Mouse (Mus musculus) neural tube, embryonic 10.5 days (tissue): Measurements from ENCODE around the gene Arpp21.
A peak's percentile ranks its signal among the peaks of the same experiment; 100 is the strongest.

Experiments
- DNase-seq: peaks from one replicate; pipeline ENCODE4 v3.0.0-alpha.2; 2017; ENCODE audit warnings: low spot score; ENCODE audit errors: extremely low spot score

Arpp21 gene

GRCm38 (mm10) chr9:112231383-112231782 is 4.4 kb downstream of the Arpp21 start:
- no peak for DNase-seq

DNA sequence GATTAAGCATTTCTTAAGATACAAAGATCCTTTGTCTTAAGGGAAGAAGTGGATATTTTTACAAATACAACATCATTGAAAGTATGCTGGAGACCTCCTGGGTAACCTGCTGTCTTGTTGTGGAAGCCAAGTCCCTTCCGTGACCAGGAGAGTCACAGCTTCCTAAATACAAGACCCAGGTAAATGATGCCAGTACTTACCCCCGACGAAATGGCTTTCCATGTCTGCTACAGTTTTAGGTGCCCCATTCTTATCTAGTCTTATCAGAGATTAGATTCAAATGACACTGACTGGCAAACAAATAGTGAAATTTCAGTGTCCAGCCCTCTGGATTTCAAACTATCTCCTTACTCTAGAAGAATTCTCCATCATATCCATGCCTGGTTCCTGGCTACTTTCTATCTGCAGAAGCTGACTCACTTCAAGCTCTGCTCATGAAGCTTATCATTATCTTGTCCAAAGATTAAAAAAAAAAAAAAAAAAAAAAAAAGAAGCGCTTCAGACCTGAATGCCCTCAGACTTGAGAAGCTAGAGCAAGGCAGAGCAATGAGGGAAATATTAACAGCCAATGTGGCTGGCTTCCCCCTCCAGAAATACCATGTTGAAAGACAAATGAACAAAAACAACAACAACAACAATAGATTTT is 4.9 kb downstream of the Arpp21 start:
- DNase-seq: no peak

DNA sequence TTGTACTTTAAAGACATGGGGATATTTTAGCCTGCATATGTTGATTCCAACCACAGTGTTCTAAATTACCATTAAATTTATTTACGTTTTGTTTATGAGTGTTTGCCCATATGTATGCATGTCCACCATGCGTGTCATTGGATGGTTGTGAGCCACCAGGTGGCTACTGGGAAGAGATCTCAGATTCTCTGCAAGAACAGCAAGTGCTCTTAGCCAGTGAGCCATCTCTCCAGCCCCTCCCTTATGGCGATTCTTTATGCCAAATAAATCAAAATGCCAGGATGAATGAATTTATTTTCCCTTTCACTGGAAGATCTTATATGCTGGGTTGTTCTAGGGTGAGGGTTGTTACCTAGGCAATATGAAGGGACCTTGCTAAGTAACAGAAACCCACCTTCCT is 7.3 kb downstream of the Arpp21 start:
- no peak for DNase-seq

- DNase-seq: no peak
Observed at GRCm38 (mm10) chr9:112227174-112227573, 8.6 kb downstream of the Arpp21 start.

DNA sequence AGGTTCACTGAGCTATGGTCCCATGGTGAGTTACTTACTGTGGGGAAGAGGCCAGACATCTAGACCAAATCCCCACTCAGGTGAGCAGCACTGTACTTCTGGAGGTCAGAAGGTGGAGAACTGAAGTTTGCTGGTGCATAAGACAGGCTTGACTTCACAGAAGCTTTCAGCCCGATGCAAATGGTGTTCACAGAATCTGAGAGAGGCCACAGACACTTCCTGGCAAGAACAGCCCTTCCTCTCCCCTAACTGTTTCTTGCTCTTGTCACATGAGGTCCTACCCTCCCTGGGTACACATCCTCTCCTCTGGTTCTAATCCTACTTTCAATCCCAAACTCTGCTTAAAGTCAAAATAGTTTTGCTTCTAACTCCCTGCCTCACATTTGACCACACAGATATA is 9.2 kb downstream of the Arpp21 start:
- DNase-seq: no peak

GRCm38 (mm10) chr9:112225046-112225445 is 10.7 kb downstream of the Arpp21 start:
- no peak for DNase-seq

DNA sequence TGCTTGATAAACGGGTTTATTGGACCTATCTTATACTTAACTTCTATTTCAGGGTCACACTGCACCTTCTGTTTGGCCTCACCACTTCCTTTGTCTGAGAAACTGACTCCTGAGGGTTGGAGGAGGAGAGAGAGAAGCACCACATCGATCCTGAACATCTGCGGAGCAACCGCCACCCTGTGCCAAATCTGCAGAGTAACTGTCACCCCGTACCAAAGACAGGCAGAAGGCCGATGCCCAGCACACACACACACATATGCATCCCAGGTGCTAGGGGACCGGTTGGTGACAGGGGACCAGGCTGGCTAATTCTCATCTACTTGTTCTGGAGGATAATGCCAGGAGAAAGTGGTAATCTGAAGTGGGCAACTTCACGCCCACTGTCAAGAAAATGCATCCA is 16.4 kb downstream of the Arpp21 start:
- DNase-seq: no peak

- no peak for DNase-seq
Observed at GRCm38 (mm10) chr9:112218237-112218636, 17.5 kb downstream of the Arpp21 start.

- DNase-seq: no peak
Observed at GRCm38 (mm10) chr9:112217161-112217560, 18.6 kb downstream of the Arpp21 start.

GRCm38 (mm10) chr9:112215030-112215806 is 20.5 kb downstream of the Arpp21 start:
- DNase-seq: no peak

DNA sequence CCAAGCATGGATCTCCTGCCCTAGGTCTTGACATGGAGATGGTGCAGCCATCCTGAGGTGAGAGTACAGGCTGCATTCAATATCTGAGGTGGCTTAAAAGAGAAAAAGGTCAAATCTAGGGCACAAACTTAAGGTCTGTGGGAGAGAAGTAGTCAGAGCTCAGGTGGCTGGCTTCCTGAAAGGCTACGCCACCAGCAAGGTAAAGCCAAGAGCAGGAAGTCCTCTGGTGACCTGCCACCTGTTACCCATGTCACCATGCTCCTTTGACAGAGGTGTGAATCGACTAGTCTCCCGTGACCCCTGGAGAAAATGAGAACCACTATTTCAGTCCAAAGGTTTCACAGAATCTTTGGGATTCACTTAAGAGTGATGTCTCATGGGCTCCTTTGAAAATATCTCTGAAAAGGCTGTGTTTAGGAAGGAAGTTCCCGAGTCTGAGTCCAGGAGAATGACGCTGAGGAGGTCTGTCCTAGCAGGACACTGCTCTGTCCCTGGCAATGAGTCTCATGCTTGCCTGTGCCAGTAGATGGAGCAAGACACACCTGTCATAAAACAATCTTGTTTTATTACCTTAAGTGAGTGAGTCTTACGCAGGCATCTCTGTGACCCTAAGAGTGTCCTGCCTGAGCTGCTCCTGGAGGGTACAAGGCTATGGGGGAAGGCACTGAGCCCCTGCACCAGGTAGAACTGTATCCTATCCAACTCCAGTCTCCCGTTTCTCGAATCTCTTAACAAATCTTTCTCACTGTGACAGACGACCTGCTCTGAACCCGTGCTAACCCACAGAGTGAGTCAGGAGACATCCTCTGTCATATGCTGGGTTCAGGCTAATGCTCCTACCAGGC is 22.1 kb downstream of the Arpp21 start:
- DNase-seq: no peak

DNA sequence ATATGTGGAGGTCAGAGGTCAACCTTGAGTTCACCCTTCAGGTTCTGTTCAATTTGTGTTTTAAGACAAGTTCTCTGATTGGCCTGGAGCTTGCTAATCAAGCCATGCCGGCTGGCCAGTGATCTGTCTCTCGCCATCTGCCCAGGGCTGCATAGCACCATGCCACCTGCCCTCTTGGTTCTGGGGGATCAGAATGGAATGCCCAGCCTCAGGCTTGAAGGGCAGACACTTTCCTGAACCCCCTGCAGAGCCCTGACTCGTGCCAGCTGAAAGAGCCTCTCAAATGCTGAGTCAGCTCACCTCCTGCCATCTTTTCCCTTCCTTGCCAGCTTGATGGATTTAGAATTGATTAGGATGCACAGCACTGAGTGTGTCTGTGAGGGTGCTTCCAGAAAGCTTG is 25.9 kb downstream of the Arpp21 start:
- DNase-seq: no peak

DNA sequence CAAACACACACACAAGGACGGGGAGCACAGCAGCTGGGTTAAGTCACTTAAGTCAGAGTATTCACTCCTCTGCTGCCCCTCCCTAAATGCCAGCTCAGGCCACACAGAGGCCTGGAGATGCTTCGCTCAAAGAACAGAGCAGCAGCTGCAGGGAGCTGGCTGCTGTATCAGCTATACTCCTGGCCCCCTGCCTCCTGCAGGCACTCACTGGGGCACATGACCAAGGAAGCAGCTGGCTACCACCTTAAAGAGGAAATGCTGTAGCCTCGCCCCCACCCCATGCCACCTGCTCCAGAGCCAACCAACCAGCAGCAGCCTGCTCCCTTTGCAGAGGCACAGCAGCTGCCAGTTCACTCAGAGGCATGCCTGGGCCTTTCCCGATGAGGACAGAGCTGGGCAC is 28.0 kb downstream of the Arpp21 start:
- DNase-seq: peak; percentile 38

DNA sequence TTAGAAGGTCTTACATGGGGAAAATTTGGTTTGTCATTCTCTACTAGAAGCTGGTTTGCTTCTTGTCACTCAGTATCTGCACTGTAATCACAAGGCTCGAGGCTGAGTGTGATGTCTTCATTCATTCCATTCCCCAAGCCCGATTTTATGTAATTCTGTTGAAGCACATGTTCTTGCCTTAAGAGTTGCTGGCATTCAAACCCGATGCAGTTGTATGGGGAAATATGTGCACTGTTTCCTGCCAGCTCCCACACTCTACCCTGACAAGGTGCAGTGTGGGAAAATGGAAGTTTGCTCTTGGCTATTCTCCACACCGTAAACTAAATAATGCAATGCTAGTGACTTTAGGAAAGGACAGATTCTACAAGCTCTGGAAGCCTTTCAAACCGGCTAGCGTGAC is 37.4 kb downstream of the Arpp21 start:
- DNase-seq: no peak

GRCm38 (mm10) chr9:112194049-112194448 is 41.7 kb downstream of the Arpp21 start:
- no peak for DNase-seq

DNA sequence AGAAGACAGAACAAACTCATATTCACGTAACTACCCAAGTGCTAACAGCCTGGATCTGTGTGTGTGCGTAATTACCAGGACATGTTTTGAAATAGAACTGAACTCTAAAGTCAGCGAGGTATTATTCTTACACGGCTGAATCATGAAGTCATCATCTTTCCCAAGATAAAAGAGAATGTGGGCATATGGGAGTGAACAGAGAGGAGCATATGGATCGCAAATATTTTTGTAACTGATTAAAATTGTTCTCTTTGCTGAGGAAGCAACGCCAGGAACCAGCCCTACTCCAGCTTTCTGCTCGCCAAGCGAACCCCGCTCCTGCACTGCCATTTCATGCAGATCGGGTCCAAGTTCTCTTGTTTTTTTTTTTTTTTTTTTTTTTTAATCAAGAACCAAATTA is 46.3 kb downstream of the Arpp21 start:
- DNase-seq: no peak

GRCm38 (mm10) chr9:112188358-112188893 is 47.3 kb downstream of the Arpp21 start:
- DNase-seq: no peak

- no peak for DNase-seq
Observed at GRCm38 (mm10) chr9:112187667-112188066, 48.1 kb downstream of the Arpp21 start.

- DNase-seq: peak; percentile 28
Observed at GRCm38 (mm10) chr9:112186336-112187305, 49.1 kb downstream of the Arpp21 start.

DNA sequence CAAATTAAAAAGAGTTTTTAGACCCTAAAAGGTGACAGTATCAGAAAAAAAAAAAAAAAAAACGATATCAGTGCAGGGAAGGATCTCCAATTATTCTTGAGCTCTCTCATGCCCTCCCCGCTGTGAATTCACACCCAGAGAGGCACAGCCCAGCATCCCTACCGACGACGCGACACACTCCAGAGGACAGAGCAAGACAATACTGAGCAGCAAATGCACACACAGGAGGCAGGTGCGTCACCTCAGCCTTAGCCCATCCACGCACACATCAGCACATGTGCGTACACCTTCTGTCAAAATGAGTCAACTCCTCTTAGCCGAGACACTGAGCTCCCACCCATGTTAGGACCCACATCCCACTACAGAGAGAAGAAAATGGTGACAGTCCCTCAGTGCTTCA is 50.0 kb downstream of the Arpp21 start:
- DNase-seq: no peak

DNA sequence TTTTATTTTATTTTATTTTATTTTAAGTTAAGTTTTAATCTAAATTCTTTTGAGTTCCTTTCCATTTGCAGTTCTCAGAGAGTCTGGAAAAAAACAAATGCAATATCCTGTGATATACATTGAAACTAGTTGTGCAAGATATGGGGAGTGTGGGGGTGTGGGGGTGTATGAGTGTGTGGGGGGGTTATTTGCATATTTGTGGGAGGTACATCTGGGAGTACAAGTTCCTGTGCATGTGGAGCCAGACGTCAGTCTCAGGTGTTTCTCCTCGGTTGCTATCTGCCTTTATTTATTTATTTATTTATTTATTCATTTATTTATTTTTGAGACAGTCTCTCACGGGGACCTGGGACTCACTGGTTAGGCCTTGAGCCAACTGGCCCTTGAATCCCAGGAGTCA is 53.0 kb downstream of the Arpp21 start:
- no peak for DNase-seq
